Mouse (Mus musculus) lung, adult 2 months (tissue): ENCODE data around the gene Ltbp4. TPM values are rescaled to one million over a fixed set of nuclear protein-coding genes. Genes with fewer than 3 reads are reported as not detected.

Experiments
- DNase-seq: peaks from one replicate; pipeline ENCODE4 v3.0.0; 2022
- H3K4me1 ChIP-seq: fragments of 200-500 bp; 2 replicates; pipeline ENCODE4 v1.6.1; 2011; ENCODE audit warnings: low read length; ENCODE audit not compliant: control insufficient read depth, insufficient read depth
- H3K4me3 ChIP-seq: fragments of 200-500 bp; replicated peaks from 2 replicates; pipeline ENCODE3; 2011; ENCODE audit warnings: low read depth, mild to moderate bottlenecking, control low read depth, low read length; ENCODE audit errors: extremely low read depth
- CTCF ChIP-seq: fragments of 200-500 bp; IDR thresholded peaks from 2 replicates; pipeline ENCODE4 v1.5.1; 2011; ENCODE audit warnings: mild to moderate bottlenecking, low read length, control low read depth; ENCODE audit not compliant: insufficient read depth
- POLR2A ChIP-seq: fragments of 200-500 bp; IDR thresholded peaks from 2 replicates; pipeline ENCODE4 v1.6.1; 2011; ENCODE audit warnings: low read depth, mild to moderate bottlenecking, control low read depth, low read length, borderline replicate concordance; ENCODE audit errors: extremely low read depth
- WGBS: fragments of 180-500 bp; shearing (Covaris S2); methylation state at CpG from one replicate; pipeline ENCODE4 v1.1.7; 2018; 5-methylcytosine and 5-hydroxymethylcytosine counted together
- polyA plus RNA-seq: library from polyadenylated mRNA; depleted of rRNA; stranded (reverse); fragments of >200 nt; gene quantifications from 2 replicates; pipeline ENCODE4 v1.2.3, GENCODE M21; 2012

Ltbp4 gene
- polyA plus RNA-seq, 1 experiment, result 496 TPM

DNA sequence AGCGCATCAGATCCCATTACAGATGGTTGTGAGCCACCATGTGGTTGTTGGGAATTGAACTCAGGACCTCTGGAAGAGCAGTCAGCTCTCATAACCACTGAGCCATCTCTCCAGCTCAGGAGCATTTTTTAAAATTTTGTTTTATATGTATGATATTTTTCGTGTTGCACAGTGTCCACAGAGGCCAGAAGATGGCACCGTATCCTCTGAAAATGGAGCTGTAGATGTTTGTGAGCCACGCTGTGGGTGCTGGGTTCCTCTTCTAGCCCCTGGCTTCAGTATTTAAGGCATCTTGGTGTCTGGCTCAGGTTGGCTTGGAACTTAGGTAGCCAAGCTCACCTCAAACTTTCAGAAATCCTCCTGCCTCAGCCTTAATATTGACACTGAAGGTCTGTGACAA, 41.0 kb downstream of the Ltbp4 start:
- WGBS, result 90% methylated on average over 4 of the region's 4 CpGs
- no peak for TF ChIP-seq POLR2A
- TF ChIP-seq CTCF, result no peak
- no peak overlapping the region for H3K4me3 ChIP-seq
- no peak for DNase-seq
- H3K4me1 ChIP-seq, result peaks cover 5% of the 10 kb centered on the region

DNA sequence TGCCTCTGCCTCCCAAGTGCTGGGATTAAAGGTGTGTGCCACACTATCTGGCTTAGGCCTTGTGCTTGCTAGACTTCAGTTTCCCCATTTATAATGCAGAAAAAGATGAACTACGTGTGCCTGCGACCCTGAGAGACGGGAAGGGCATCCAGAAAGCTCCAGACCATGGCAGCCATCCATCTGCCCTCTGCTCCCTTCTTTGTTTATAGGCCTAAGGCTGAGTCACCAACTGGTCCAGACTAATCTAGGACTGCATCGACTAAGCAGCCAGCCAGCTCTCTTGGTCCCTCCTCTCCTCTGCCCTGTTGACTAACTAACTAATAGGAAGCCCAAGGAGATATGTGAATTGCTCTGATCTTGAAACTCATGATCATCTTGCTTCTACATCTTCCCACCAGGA, 41.5 kb downstream of the Ltbp4 start:
- H3K4me3 ChIP-seq, result no peak overlapping the region
- WGBS, result 30% methylated on average over 4 of the region's 4 CpGs
- peak; percentile 33 for DNase-seq
- TF ChIP-seq CTCF, result no peak
- no peak for TF ChIP-seq POLR2A
- peaks cover 8% of the 10 kb centered on the region for H3K4me1 ChIP-seq

DNA sequence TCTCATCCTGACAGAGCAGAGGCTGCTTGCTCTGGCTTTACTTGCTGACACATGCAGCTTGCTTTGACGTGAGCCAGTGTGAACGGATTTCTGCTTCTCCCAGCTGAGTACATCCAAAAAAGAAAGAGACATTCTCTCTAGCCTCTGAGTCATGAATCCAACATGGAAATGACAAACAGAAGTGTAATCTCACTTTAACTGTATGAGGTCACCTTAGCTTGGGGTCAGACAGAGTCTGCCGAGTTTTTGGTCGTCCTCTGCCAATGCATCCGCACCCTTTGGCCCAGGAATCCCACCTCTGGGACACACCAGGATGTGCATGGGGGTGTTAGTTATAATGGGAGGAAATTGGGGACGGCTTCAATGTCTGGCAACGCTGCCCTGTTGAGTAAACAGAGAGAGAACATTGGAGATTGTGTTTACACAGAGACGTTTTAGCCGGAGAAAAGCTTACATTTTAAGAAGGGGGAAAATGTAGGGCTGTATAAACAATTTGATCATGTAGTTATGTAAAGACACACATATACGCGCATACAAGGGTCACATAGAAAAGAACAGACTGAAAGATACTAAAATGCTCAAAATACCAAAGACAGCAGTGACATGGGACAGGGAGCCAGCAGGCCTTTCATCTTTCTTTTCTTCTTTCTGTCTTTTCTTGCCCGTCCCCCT, 45.6 kb downstream of the Ltbp4 start:
- peak; percentile 53 for DNase-seq
- WGBS, result 12% methylated on average over 12 of the region's 12 CpGs
- TF ChIP-seq POLR2A (no peak), CTCF (no peak)
- Histone ChIP-seq H3K4me3 (no peak overlapping the region), H3K4me1 (peaks cover 8% of the 10 kb centered on the region)

DNA sequence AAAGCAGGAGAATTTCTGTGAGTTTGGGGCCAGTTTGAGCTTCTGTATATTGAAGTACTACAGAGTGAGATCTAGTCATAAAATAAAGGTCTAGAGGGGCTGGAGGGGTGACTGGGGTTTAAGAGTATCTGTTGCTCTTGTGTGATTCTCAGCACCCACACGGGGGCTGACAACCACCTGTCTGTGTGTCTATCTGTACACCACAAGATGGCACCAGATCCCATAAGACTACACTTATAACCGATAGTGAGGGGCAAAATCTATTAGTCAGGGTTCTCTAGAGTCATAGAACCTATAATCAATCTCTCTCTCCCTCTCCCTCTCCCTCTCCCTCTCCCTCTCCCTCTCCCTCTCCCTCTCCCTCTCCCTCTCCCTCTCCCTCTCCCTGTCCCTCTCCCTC, 46.9 kb downstream of the Ltbp4 start:
- no peak for DNase-seq
- TF ChIP-seq POLR2A, result no peak
- TF ChIP-seq CTCF, result no peak
- 80% methylated on average over 2 of the region's 2 CpGs for WGBS
- H3K4me1 ChIP-seq, result peaks cover 8% of the 10 kb centered on the region
- H3K4me3 ChIP-seq, result no peak overlapping the region

DNA sequence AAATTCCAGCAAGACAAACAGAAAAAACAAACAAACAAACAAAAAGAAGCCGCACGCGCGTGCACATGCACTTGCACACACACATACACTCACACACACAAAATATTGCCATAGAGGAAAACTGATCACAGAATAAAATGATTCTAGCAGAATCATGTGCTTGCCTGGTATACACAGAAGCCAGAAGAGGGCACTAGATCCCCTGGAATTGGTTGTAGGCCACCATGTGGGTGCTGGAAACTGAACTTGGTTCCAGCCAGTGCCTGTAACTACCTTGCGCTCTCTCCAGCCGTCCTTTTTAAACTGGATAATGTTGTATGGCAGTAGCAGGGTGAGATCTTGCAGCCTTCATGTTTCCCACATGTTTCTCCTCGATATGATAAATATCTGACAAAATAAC, 48.8 kb downstream of the Ltbp4 start:
- 91% methylated on average over 7 of the region's 7 CpGs for WGBS
- no peak for TF ChIP-seq POLR2A
- no peak for DNase-seq
- no peak overlapping the region for H3K4me3 ChIP-seq
- H3K4me1 ChIP-seq, result peaks cover 8% of the 10 kb centered on the region

DNA sequence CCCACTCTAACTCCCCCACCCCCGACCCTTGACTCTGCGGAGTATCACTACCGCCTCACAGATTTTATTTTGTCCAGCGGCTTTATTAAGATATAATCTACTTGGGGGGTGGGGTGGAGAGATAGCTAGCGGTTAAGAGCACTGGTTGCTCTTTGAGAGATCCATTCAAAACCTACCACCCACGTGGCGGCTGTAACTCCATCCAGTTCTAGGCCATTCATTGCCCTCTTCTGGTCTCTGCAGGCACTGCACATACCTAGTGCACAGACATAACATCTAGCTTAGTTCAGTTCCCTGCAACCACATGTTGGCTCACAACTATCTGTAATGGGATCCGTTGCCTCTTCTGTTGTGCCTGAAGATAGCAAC, 51.8 kb downstream of the Ltbp4 start:
- TF ChIP-seq POLR2A (no peak), CTCF (peak; percentile 71)
- 6% methylated on average over 8 of the region's 8 CpGs for WGBS
- no peaks in the 10 kb centered on the region; the same call in 1 of the 2 replicates for H3K4me1 ChIP-seq
- H3K4me3 ChIP-seq, result no peak overlapping the region
- DNase-seq, result peak; percentile 51

DNA sequence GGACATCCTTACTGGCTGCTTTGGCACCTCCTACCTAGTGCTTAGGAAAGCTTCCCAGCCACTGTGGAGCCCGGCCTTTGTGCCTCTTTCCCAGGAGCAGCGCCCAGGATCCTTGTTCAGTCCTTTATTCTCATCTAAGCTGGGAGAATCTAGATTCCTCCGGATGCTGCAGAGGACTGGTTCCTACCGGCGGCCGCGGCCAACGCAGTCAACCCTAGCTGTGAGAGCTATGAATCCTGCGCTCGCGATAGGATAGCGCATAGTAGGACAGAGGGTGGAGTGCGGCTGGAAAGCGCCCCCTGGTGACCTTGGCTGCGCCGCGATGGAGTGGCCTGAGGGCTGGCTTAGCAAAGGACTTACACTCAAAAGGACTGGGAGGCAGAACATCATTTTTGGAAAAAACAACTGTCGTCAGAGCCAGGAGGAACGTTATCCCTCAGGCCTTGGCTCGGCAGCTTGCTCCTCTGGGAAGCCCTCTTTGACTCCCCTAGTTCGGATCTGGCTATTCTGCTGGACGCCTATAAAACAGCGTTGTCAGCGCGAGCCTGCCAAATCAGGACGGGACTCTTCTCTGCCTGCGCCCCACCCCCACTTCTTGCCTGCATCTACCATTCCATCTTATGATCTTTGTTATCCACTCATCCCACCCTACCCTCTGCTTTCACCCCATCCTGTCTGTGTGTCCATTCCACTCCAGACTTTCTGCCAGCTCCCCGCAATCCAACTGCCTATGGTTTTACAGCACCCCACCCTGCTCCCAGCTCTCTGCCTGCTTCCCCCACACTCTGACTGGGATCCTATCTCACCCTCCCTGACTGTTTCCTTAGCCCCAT, 52.4 kb downstream of the Ltbp4 start:
- 4% methylated on average over 28 of the region's 28 CpGs for WGBS
- DNase-seq, result peak; percentile 32
- TF ChIP-seq POLR2A, result no peak
- peak; percentile 34; the same call in 1 of the 2 replicates for TF ChIP-seq CTCF
- H3K4me1 ChIP-seq, result no peaks in the 10 kb centered on the region; the same call in 1 of the 2 replicates
- H3K4me3 ChIP-seq, result no peak overlapping the region

DNA sequence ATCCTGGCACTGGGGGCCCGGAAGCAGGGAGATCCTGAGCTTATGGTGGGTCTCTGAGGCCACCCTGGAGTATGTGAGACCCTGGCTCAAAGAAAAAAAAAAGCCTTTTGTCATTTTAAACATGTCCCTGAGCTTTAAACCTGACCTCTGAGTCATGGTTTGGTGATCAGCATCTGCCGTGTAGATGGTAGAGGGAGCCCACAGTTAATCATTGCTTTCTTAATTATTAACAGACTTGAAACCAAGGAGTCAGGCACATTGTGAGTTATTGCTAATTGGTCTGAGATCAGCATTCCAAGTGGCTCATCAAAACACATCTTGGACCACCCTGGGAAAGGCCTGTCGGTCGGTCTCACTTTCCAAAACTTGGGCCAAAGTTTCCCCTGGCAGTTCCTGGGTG, 55.3 kb downstream of the Ltbp4 start:
- 76% methylated on average over 4 of the region's 4 CpGs for WGBS
- no peak for DNase-seq
- no peak for TF ChIP-seq POLR2A
- TF ChIP-seq CTCF, result no peak
- H3K4me3 ChIP-seq, result no peak overlapping the region
- H3K4me1 ChIP-seq, result no peaks in the 10 kb centered on the region; the same call in 1 of the 2 replicates

DNA sequence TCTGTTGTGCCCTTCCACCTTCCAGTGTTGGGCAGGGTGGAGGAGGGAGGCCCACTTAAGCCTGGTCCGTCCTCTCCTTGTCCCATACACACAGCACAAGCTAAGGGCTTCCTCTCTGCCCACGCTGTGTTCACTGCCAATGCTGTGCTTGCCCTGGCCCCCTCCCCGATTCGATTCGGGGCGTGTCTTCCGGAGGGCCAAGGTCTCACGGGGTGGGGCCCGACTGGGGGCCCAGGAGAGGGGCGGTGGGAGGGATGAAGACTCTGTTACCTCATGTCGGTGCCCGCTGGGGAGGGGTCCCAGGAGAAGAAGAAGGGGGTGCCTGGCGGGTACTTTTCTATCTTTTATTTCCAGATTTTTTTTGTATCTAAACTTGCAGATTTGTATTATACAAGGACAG, 55.8 kb downstream of the Ltbp4 start:
- Histone ChIP-seq H3K4me3 (no peak overlapping the region), H3K4me1 (no peaks in the 10 kb centered on the region; the same call in 1 of the 2 replicates)
- 73% methylated on average over 13 of the region's 13 CpGs for WGBS
- no peak for DNase-seq
- TF ChIP-seq CTCF (no peak), POLR2A (no peak)

DNA sequence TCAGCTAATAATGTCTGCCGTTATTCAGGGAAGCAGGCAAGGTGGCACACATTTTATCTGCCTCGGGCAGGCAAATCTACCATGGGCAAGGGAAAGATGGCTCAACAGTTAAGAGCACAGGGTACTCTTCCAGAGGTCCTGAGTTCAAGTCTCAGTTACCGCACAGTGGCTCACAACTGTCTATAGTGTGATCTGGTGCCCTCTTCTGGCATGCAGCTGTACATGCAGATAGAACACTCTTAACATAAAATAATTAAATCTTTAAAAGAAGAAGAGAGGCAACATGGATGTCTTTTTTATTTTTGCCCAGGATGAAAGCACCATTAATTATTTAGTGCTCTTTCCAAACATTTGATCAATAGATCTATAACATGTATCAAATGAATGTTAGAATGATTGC, 60.3 kb downstream of the Ltbp4 start:
- TF ChIP-seq POLR2A (no peak), CTCF (peak; percentile 29; the same call in 1 of the 2 replicates)
- no peak for DNase-seq
- WGBS, result 84% methylated on average over 3 of the region's 3 CpGs
- no peak overlapping the region for H3K4me3 ChIP-seq
- no peaks in the 10 kb centered on the region for H3K4me1 ChIP-seq
